Mouse (Mus musculus) hematopoietic stem cell, adult 5-6 weeks (primary cell): ENCODE measurements at regions not wholly inside any gene's neighbourhood (a gene's known extent, or its start where the extent isn't known, plus 50 kb on each side); places are given as distances from the start of the nearest gene placed in this dataset.
"Not testable (repeated sequence)": the region's sequence is repeated elsewhere in the genome, so short reads cannot be mapped to it uniquely, and the experiment has no call there.

Source experiments
- ATAC-seq, 2 experiments: fragments of 125-278 bp in 1 of 2; replicated peaks in 1 of 2; 2 replicates each; pipeline ENCODE4 v1.8.0; 2016 to 2017; ENCODE audit warnings: inconsistent platforms in 2 of 2, mild to moderate bottlenecking in 2 of 2, moderate number of reproducible peaks in 2 of 2, low read depth in 1 of 2, moderate TSS enrichment in 1 of 2; ENCODE audit not compliant: low FRiP score in 2 of 2, poor library complexity in 2 of 2, severe bottlenecking in 2 of 2, insufficient read depth in 1 of 2, low TSS enrichment in 1 of 2

DNA sequence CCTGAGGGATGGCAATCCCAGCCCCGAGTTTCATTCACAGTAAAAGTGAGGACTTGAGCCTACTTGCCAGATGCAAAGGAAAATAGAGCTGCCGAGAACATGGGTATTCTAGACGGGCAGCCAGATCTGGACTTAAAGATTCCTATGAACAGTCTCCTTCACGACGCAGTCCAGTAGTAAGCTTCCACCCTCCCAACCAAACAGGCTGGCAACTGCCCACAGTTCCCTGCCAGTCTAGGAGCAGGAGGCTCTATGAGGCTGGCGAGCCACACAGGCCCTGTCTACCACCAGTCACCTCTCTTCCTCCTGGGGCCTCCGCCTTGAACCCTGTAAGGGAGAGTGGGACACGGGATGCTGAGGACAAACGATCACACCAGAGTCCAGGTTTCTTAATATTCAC is 153.5 kb upstream of the Snrpn start:
- ATAC-seq: no peak

DNA sequence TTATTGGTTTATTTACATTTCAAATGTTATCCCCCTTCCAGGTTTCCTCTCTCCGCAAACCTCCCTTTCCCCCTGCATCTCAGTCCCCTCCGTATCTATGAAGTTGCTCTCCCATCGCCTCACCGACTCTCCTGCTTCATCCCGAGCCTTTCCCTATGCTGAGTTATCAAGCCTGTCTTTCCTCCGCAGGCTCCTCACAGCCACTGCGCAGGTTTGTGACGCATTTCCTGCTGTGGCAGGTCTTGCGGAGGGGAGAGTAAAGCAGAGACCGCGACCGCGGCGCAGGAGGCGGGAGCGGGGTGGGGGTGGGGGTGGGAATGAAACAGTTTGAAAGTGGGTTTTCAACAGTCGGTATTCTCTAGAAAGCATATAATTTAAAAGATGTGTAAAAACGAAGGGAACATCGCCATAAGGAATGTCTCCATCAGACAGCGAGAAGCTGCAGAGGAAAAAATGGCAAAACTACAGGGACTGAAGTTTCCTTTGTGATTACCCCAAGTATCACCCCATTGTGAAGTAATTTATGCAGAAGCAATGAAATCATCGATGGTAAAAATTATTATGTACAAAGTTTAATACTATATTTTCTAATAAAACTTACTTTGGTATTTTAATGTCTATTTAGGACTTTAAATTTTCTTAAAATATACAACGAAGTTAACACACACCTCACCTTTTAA is 104.3 kb upstream of the Snrpn start:
- ATAC-seq: peak; percentile 84 to 88

DNA sequence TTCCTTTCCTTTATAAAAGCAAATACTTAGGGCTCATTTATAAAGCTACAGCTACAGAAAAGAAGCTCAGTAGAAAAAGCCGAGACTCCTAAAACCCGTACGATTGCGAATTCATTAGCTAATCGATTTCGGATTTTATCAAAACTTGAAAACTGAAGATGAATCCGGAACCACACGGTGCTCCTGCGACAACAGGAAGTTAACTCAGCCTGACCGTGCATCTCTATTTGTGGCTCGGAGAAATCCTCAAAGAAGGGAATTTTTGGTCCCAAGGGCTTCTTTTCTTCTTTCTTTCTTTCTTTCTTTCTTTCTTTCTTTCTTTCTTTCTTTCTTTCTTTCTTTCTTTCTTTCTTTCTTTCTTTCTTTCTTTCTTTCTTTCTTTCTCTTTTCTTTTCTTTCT is 103.7 kb upstream of the Snrpn start:
- ATAC-seq: not testable (repeated sequence)

DNA sequence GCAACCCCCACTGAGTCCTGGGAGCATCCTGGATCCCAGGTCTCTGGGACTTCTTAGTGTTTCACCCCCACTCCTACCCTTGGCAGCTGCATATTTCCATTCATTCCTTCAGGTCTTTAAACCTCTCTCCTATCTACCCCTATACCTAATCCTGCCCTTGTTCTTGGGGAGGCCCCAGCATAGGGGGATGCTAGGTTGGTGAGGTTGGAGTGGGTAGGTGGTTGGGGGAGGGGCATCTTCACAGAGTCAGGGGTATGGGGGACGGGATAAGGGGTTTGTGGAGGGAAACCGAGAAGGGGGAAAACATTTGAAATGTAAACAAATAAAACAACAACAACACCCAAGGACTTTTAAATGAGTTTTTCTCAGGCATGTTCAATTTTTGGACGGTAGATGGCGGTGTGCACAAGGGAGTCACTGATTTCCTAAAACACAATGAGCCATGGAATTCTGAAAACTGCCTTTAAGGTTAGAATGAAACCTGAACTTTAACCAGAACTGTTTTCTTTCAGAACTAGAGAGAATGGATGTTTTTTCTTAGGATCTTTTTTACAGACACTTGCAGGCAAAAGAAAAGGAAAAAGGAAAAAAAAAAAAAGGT is 98.7 kb upstream of the Snrpn start:
- ATAC-seq: not testable (repeated sequence)

DNA sequence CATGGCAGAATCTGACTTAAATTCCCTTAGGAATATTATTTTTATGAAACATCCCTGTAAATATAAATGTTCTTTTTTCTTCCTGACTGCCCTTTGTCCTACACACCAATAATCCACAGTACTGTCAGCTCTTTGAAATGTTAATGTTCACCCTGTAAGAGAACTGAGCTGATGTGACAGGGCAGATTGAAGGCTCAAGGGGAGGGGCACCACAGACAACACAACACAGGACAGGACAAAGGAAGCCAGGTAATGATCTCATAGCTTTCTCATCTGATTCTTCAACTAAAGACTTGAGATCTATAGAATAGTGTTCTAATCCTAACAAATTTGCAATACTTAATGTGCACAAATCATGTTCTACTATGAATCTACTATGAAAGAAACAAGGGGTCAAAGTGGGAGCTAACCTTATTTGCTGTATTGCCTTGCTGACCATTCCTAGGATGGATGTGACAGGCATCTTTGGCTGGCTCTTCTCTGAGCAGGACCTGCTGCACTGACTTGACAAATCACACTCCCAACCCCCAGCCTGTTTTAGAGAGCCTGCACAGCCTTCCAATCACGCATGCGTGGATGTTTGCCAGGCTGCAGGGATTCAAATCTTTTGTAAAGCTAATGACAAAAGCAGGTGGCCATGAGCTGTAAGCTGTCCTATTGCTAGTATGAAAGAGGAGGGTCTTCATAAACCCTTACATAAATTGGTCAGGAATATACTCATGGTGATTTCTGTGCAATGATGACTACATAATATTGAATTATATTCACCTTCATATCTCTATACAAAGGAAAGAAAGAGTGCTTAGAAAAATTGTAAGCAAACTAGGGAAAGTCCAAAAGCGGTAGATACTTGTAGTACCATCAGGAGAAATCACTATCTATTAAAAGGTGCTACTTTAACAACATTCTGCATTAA is 76.6 kb upstream of the Snrpn start:
- ATAC-seq: not testable (repeated sequence)
